Mouse (Mus musculus): ENCODE measurements around the gene Zfp617. TPM values are rescaled to one million over a fixed set of nuclear protein-coding genes. Genes with fewer than 3 reads are reported as not detected.

Zfp617 gene
- total and polyA plus RNA-seq, 2 experiments: 2.0 to 16.9 TPM

- TF ChIP-seq CTCF (IDR thresholded peaks at IDR 0.05; ENCODE audit: low read depth, low read length): no peak
- no peak for TF ChIP-seq POLR2A (IDR thresholded peaks at IDR 0.05; ENCODE audit: extremely low read depth, insufficient read depth, low read length)
- H3K36me3 ChIP-seq (ENCODE audit: control insufficient read depth, insufficient read depth, low read length): peaks cover 2% of the 10 kb centered on the region
- H3K27me3 ChIP-seq (ENCODE audit: control insufficient read depth, insufficient read depth, low read length): no peaks in the 10 kb centered on the region
- no peak overlapping the region for H3K27ac ChIP-seq (replicated peaks; ENCODE audit: insufficient read depth, low read depth, low read length)
- DNase-seq (ENCODE audit: extremely low read depth, low read depth, low spot score): peak; percentile 59
- H3K4me1 ChIP-seq (ENCODE audit: control insufficient read depth, insufficient read depth, low read length): peaks cover 7% of the 10 kb centered on the region
- H3K9ac ChIP-seq (ENCODE audit: low read depth, low read length): no peak overlapping the region
- no peak overlapping the region for H3K4me3 ChIP-seq (ENCODE audit: insufficient read depth, low read depth, low read length)
- peaks cover 18% of the 10 kb centered on the region; the same call in 1 of the 2 replicates for H3K79me2 ChIP-seq (ENCODE audit: control insufficient read depth, insufficient read depth, low read length)
Observed at GRCm38 (mm10) chr8:71960483-71960882, 52.0 kb downstream of the Zfp617 start.

- DNase-seq (ENCODE audit: extremely low read depth, low read depth, low spot score): no peak
- Histone ChIP-seq H3K36me3 (ENCODE audit: control insufficient read depth, insufficient read depth, low read length) (peaks cover 12% of the 10 kb centered on the region), H3K4me3 (ENCODE audit: insufficient read depth, low read depth, low read length) (no peak overlapping the region), H3K27me3 (ENCODE audit: control insufficient read depth, insufficient read depth, low read length) (no peaks in the 10 kb centered on the region), H3K4me1 (ENCODE audit: control insufficient read depth, insufficient read depth, low read length) (peaks cover 7% of the 10 kb centered on the region), H3K79me2 (ENCODE audit: control insufficient read depth, insufficient read depth, low read length) (peaks cover 18% of the 10 kb centered on the region; the same call in 1 of the 2 replicates), H3K9ac (ENCODE audit: low read depth, low read length) (no peak overlapping the region), H3K27ac (replicated peaks; ENCODE audit: insufficient read depth, low read depth, low read length) (no peak overlapping the region)
- TF ChIP-seq POLR2A (IDR thresholded peaks at IDR 0.05; ENCODE audit: extremely low read depth, insufficient read depth, low read length): no peak
- TF ChIP-seq CTCF (IDR thresholded peaks at IDR 0.05; ENCODE audit: low read depth, low read length): no peak
- 93% methylated on average over 5 of the region's 5 CpGs for WGBS
Observed at GRCm38 (mm10) chr8:71961796-71962195, 53.4 kb downstream of the Zfp617 start.

- 76% methylated on average over 3 of the region's 3 CpGs for WGBS
- Histone ChIP-seq H3K27me3 (ENCODE audit: control insufficient read depth, insufficient read depth, low read length) (no peaks in the 10 kb centered on the region), H3K4me3 (ENCODE audit: insufficient read depth, low read depth, low read length) (no peak overlapping the region), H3K79me2 (ENCODE audit: control insufficient read depth, insufficient read depth, low read length) (peaks cover 18% of the 10 kb centered on the region; the same call in 1 of the 2 replicates), H3K36me3 (ENCODE audit: control insufficient read depth, insufficient read depth, low read length) (peaks cover 31% of the 10 kb centered on the region), H3K9ac (ENCODE audit: low read depth, low read length) (no peak overlapping the region), H3K4me1 (ENCODE audit: control insufficient read depth, insufficient read depth, low read length) (peaks cover 7% of the 10 kb centered on the region), H3K27ac (replicated peaks; ENCODE audit: insufficient read depth, low read depth, low read length) (no peak overlapping the region)
- DNase-seq (ENCODE audit: extremely low read depth, low read depth, low spot score): no peak
- no peak for TF ChIP-seq POLR2A (IDR thresholded peaks at IDR 0.05; ENCODE audit: extremely low read depth, insufficient read depth, low read length)
Observed at GRCm38 (mm10) chr8:71964051-71964450, 55.6 kb downstream of the Zfp617 start.

GRCm38 (mm10) chr8:71965166-71965565 lies 56.7 kb downstream of the Zfp617 start:
- WGBS: 96% methylated on average over 2 of the region's 2 CpGs
- TF ChIP-seq POLR2A (IDR thresholded peaks at IDR 0.05; ENCODE audit: extremely low read depth, insufficient read depth, low read length) (no peak), CTCF (IDR thresholded peaks at IDR 0.05; ENCODE audit: low read depth, low read length) (no peak)
- H3K9ac ChIP-seq (ENCODE audit: low read depth, low read length): no peak overlapping the region
- H3K4me3 ChIP-seq (ENCODE audit: insufficient read depth, low read depth, low read length): no peak overlapping the region
- H3K79me2 ChIP-seq (ENCODE audit: control insufficient read depth, insufficient read depth, low read length): peaks cover 14% of the 10 kb centered on the region; the same call in 1 of the 2 replicates
- no peak for DNase-seq (ENCODE audit: extremely low read depth, low read depth, low spot score)
- H3K27ac ChIP-seq (replicated peaks; ENCODE audit: insufficient read depth, low read depth, low read length): no peak overlapping the region
- H3K36me3 ChIP-seq (ENCODE audit: control insufficient read depth, insufficient read depth, low read length): peaks cover 32% of the 10 kb centered on the region
- peaks cover 4% of the 10 kb centered on the region for H3K4me1 ChIP-seq (ENCODE audit: control insufficient read depth, insufficient read depth, low read length)
- H3K27me3 ChIP-seq (ENCODE audit: control insufficient read depth, insufficient read depth, low read length): no peaks in the 10 kb centered on the region

- TF ChIP-seq POLR2A (IDR thresholded peaks at IDR 0.05; ENCODE audit: extremely low read depth, insufficient read depth, low read length) (no peak), CTCF (IDR thresholded peaks at IDR 0.05; ENCODE audit: low read depth, low read length) (peak; percentile 9; the same call in 1 of the 2 replicates)
- Histone ChIP-seq H3K36me3 (ENCODE audit: control insufficient read depth, insufficient read depth, low read length) (peaks cover 32% of the 10 kb centered on the region), H3K27ac (replicated peaks; ENCODE audit: insufficient read depth, low read depth, low read length) (no peak overlapping the region), H3K27me3 (ENCODE audit: control insufficient read depth, insufficient read depth, low read length) (no peaks in the 10 kb centered on the region), H3K4me3 (ENCODE audit: insufficient read depth, low read depth, low read length) (no peak overlapping the region), H3K9ac (ENCODE audit: low read depth, low read length) (no peak overlapping the region), H3K79me2 (ENCODE audit: control insufficient read depth, insufficient read depth, low read length) (peaks cover 13% of the 10 kb centered on the region; the same call in 1 of the 2 replicates), H3K4me1 (ENCODE audit: control insufficient read depth, insufficient read depth, low read length) (no peaks in the 10 kb centered on the region)
- no peak for DNase-seq (ENCODE audit: extremely low read depth, low read depth, low spot score)
Observed at GRCm38 (mm10) chr8:71966411-71966810, 58.0 kb downstream of the Zfp617 start.

GRCm38 (mm10) chr8:71967261-71967660 lies 58.8 kb downstream of the Zfp617 start:
- no peak for TF ChIP-seq CTCF (IDR thresholded peaks at IDR 0.05; ENCODE audit: low read depth, low read length)
- TF ChIP-seq POLR2A (IDR thresholded peaks at IDR 0.05; ENCODE audit: extremely low read depth, insufficient read depth, low read length): no peak
- WGBS: 98% methylated on average over 5 of the region's 5 CpGs
- Histone ChIP-seq H3K27me3 (ENCODE audit: control insufficient read depth, insufficient read depth, low read length) (no peaks in the 10 kb centered on the region), H3K4me3 (ENCODE audit: insufficient read depth, low read depth, low read length) (no peak overlapping the region), H3K79me2 (ENCODE audit: control insufficient read depth, insufficient read depth, low read length) (peaks cover 8% of the 10 kb centered on the region; the same call in 1 of the 2 replicates), H3K4me1 (ENCODE audit: control insufficient read depth, insufficient read depth, low read length) (no peaks in the 10 kb centered on the region), H3K27ac (replicated peaks; ENCODE audit: insufficient read depth, low read depth, low read length) (no peak overlapping the region), H3K36me3 (ENCODE audit: control insufficient read depth, insufficient read depth, low read length) (peaks cover 32% of the 10 kb centered on the region), H3K9ac (ENCODE audit: low read depth, low read length) (no peak overlapping the region)
- no peak for DNase-seq (ENCODE audit: extremely low read depth, low read depth, low spot score)

All from liver, adult 2 months (tissue).